Mouse (Mus musculus) right cerebral cortex, postnatal 4 days (tissue): ENCODE data around the gene Traf2.
"Not testable (repeated sequence)": the region's sequence is repeated elsewhere in the genome, so short reads cannot be mapped to it uniquely, and the experiment has no call there.

ENCODE experiments used
- DNase-seq: peaks from one replicate; pipeline ENCODE4 v3.0.0-alpha.2; 2022

The Traf2 gene

GRCm38 (mm10) chr2:25575432-25576027 is 28.8 kb upstream of the Traf2 start:
- DNase-seq = peak; percentile 57

GRCm38 (mm10) chr2:25574579-25575431 is 28.1 kb upstream of the Traf2 start, which contains the start of the genes Mamdc4 and Phpt1:
Mamdc4 (minus strand) TSS chr2:25574845.
Phpt1 (minus strand) TSS chr2:25575224.
- peak; percentile 90 for DNase-seq

DNA sequence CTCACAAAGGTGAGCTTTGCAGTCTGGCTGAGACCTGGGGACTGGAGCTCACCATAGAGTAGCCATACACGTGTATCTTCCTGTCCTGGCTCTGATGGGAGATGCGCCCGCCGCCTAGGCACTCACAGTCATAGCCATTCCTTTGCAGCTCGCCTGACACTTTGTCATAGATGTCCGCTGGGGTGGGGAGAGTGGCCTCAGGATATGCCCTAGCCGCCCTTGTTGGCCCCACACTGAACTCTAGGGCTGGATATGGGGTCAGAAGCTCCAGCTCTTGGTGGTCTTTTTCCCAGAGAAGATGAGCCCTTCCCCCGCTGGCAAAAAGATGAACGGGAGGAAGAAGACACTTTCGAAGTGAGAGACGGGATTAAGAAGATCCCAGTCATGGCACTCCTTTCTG is 27.4 kb upstream of the Traf2 start:
- no peak for DNase-seq

DNA sequence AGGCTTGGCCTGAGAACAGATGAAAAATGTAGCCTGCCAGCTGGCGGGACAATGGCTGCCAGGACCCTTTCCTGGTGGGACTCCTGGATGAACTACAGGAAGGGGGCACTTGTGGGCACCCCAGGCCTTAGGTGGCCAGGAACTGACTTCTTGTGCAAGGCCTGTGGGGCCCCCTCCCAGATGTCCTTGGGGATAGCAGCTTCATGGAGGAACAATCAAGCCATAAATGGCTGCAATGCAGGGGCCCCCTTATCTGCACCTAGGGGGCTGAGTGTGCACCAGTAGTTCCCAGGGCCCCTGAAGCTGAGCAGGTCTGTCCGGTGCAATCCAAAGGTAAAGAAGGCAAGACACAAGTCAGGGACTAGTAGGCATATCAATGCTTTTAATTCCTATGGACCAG is 26.3 kb upstream of the Traf2 start:
- no peak for DNase-seq

- no peak for DNase-seq
Observed at GRCm38 (mm10) chr2:25571221-25571620, 24.5 kb upstream of the Traf2 start.

GRCm38 (mm10) chr2:25569323-25569722 is 22.6 kb upstream of the Traf2 start:
- DNase-seq = no peak

DNA sequence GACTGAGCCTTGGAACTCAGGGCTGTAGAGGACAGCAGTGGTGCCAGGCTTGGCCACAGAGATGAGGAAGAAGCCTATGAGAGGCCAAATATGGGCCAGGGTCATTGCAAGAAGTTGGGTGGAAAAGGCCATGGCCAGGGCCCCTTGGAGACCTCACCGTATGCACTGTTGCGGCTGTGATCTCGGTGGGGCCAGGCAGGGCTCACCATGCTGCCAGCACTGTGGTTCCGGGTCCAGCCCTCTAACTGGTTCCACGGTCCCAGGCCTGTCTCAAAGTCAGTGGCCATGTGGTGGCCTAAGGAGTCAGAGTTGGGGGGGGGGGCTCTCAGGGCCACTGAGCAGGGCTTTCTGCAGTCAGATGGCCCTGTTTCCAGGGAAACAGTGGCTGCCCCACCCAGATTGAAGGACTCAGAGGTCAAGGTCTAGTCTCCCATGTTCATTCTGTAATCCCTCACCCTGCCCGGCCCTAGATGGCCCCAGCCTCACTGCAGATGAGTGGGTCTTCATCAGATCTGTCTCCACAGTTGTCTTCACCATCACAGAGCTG is 21.8 kb upstream of the Traf2 start:
- no peak for DNase-seq

GRCm38 (mm10) chr2:25566558-25566957 is 19.8 kb upstream of the Traf2 start:
- DNase-seq = no peak

DNA sequence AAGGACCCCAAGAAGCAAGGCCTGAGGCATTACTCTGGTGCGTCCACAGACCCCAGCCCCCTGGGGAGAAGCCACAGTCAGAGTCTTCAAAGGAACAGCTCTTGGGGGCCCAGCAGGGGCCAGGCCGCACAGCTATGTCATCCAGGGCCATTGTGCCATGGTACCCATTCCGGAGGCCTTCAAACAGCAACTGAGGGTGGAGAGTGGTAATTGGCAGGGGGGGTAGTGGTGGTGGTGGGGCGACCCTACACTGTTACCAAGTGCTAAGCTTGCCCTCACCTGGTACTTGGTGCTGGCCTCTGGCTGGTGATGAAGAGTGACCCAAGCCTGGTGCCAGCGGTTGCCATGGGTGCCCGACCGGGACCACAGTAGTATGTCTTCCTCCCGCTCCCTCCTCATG is 19.0 kb upstream of the Traf2 start:
- DNase-seq = no peak

GRCm38 (mm10) chr2:25561946-25562345 is 15.2 kb upstream of the Traf2 start:
- DNase-seq = peak; percentile 1

GRCm38 (mm10) chr2:25560551-25560950 is 13.8 kb upstream of the Traf2 start:
- no peak for DNase-seq

GRCm38 (mm10) chr2:25558774-25559173 is 12.0 kb upstream of the Traf2 start:
- no peak for DNase-seq

DNA sequence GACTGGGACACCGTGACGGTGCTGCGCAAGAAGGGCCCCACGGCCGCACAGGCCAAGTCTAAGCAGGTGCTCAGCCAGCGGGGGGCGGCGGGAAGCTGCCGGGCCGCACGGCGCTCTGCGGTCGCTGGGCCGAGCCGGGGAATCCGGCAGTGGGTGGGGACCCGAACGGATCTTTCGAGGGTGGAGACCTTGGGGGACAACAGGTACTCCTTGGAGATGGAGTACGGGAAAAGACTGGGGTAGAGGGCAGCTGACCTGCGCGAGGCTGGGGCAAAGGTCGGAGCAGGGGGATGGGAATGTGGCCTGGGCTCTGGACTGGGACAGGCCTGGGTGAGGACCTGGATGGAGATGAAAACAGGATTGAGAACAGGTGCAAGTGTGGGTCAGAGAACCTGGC is 11.2 kb upstream of the Traf2 start:
- no peak for DNase-seq

GRCm38 (mm10) chr2:25557221-25557963 is 10.7 kb upstream of the Traf2 start, which contains the start of gene Edf1:
Edf1 (plus strand) TSS chr2:25557847.
- peak; percentile 93 for DNase-seq

DNA sequence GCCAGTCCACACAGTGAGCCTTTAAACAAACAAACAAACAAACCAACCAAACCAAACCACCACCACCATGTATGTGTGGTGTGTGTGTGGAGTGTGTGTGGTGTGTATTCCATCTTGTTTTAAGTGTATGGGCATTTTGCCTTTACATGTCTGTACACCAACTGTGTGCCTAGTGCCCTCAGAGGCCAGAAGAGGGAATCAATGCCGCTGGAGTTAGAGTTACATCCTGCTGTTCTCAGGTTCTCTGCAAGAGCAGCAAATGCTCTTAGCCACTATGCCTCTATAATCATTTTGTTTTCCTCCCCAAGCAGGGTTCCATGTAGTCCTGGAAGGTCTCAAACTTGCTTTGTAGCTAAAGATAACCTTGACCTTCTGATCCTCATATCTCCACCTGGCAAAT is 9.6 kb upstream of the Traf2 start:
- DNase-seq = no peak

- DNase-seq = not testable (repeated sequence)
Observed at GRCm38 (mm10) chr2:25555479-25555878, 8.7 kb upstream of the Traf2 start.

DNA sequence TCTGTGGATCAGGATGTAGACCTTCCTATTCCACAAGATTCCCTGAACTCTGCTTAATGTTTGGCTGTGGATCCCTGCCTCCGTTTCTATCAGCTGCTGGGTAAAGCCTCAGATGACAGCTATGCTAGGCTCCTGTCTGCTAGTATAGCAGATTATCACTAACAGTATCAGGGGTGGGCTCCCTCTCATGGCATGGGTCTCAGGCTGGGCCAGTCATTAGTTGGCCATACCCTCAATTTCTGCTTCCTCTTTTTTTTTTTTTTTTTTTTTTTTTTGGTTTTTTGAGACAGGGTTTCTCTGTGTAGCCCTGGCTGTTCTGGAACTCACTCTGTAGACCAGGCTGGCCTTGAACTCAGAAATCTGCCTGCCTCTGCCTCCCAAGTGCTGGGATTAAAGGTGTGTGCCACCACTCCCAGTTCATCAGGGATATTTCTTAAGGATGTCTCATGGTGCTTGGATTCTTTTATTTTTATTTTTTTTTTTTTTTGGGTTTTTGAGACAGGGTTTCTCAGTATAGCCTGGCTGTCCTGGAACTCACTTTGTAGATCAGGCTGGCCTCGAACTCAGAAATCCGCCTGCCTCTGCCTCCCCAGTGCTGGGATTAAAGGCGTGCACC is 6.5 kb upstream of the Traf2 start:
- not testable (repeated sequence) for DNase-seq

DNA sequence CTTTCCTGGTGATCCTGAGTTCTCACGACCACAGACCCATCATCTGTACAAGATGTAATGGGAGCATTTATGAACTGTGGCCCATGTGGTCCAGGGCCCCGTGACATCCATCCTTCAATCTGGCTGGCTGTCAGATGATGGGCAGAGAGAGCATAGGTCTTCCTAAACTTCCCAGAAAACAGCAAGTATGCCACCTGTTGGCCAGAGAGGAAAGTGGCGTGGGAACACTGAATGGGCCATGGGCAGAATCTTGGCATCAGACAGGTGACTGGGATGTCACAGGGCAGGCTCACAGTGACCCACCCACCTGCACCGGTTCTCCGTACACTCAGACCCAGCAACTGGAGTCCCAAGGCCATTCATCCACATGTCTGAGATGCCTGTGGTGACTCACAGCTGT is 4.4 kb upstream of the Traf2 start:
- DNase-seq = no peak

GRCm38 (mm10) chr2:25549021-25549991 is 2.6 kb upstream of the Traf2 start:
- no peak for DNase-seq

DNA sequence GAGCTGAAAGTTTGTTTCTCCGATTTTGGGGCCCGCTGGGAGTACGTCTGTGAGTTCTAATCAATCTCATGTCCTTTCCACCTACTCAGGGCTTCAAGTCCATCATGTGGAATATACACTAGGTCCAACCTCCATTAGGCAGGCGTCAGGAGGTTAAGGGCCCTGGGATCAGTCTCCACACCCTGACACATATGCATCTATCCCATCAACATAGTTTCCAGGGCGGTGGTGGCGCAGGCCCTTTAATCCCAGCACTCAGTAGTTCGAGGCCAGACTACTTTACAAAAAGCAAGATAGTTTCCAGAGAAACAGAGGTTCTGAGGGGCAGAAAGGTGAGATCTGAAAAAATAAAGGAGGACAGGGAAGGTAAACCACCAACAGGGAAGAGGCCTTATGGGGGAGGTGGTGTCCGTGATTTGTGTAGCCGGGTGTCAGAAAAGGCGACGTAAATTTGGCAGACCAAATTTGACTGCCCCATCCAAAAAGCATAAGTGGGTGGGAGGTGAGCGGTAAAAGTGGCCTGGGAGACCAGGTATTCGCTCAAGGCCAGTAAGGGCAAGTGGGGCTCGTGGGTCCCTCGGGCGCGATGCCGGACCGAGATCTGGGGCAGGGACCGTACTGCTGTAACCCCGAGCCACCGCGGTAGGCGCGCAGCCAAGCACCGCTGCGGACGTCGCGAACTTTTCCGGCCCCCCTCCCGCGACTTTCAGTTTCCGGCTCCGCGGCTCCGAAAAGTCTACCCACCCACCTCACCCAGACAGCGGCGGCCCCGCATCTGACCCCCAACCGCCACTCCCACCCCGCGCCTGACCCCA is 537 bp downstream of the Traf2 start:
- DNase-seq = no peak
